Mouse (Mus musculus): ENCODE results near the gene Jak1. TPM values are rescaled to one million over a fixed set of nuclear protein-coding genes. Genes with fewer than 3 reads are reported as not detected.

The Jak1 gene
- polyA plus RNA-seq, 1 experiment from 2014 or later = 106 TPM

DNA sequence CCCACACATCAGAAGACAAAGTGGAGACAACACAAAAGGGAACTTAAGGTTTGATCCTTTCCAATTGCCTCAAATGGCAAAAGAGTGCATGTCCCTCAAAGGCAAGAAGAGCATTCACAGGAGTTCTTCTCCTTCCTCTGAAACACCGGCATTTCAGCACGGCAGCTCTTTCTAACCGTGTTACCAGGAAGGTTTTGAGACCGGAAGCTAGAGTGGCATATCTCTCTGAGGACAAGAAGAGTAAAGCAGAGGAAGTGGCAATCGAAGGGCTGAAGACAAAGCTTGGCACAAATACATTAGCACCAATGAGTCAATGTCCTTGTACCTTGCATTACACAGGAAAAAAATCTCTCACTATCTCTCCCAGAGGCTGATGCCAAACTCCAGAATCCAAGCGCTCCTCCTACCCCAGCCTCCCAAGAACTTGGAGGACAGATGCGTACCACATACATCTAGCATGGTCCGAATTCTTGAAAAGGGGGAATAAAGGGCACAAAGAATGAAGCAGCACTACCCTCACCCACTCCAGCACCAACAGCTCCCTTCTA lies 4.3 kb downstream of the Jak1 start:
- H3K27ac ChIP-seq = no peak overlapping the region

DNA sequence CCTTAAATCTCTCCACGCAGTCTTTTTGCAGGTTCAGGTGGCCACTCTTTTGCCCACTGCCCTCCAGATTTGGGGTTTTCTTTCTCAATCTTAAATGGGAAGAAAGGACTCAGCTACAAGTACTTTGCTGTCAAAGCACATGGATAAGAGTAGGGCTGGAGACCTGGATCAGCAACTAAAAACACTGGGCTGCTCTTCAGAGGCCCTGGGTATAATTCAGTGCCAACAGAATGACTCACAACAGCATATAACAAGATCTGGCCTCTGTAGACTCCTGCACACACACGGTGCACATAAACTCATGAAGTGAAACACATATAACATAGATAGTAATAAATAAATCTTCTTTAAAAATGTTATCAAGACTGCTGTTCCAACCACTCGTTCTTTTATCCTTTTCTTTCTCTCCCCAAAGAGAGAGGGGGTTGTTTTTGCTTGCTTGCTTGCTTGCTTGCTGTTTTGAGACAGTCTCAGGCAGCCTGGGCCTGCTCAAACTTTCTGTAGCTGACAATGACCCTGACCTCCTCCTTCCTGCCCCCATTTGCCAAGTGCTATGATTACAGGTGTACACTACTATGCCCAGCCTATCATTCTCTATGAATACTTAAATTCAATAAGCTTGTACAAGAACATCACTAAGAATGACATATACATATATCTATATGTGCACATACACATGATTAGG lies 8.4 kb downstream of the Jak1 start:
- H3K27ac ChIP-seq = no peak overlapping the region
- H3K79me2 ChIP-seq (ENCODE audit: inconsistent target) = peaks cover 100% of the 10 kb centered on the region
- no peaks in the 10 kb centered on the region for H3K36me3 ChIP-seq (ENCODE audit: inconsistent target)
- H3K4me3 ChIP-seq (ENCODE audit: inconsistent target) = no peak overlapping the region
- WGBS (ENCODE audit: missing documents) = 92% methylated on average over 3 of the region's 3 CpGs

More for the DNA sequence above, 4.3 kb downstream of the Jak1 start:
- Histone ChIP-seq H3K4me3 (ENCODE audit: inconsistent target) (no peak overlapping the region), H3K79me2 (ENCODE audit: inconsistent target) (peaks cover 88% of the 10 kb centered on the region), H3K36me3 (ENCODE audit: inconsistent target) (no peaks in the 10 kb centered on the region)
- 37% methylated on average over 8 of the region's 8 CpGs for WGBS (ENCODE audit: missing documents)

DNA sequence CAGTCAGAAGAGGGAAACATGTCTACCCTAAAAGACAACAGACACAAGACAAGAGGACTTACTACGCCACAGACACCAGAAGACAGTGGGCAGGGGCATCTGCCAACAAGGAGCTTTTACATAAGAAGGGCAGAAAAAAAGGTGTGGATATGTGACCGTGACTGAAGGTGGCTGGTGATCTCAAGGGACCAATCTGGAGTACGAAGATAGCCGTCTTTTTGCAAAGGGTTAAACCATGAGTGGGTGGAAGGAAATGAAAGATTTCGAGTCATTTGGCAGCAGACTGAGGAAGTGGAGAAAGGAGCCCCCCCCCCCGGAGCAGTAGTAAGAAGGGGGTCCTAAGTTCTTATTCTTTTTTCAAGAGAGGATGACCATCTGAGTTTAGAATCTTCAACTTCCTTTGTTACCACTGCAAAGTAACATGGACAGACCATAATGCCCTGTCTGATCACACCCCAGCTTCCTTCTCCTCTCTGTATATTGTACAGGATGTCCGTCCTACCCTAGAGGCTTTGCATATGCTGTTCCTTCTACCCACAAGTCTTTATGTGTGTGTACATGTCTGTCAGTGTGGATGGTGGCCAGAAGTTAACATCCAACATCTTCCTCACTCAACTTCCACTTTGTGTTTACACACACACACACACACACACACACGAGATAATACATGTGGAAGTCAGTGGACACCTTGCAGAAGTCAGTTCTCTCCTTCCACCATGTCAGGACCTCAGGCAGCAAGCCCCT lies 10.3 kb downstream of the Jak1 start:
- 25% methylated on average over 8 of the region's 8 CpGs for whole genome bisulfite sequencing (ENCODE audit: missing documents)
- peak overlapping the region; percentile 56 for H3K27ac ChIP-seq
- peaks cover 100% of the 10 kb centered on the region for H3K79me2 ChIP-seq (ENCODE audit: inconsistent target)
- H3K36me3 ChIP-seq (ENCODE audit: inconsistent target) = no peaks in the 10 kb centered on the region
- H3K4me3 ChIP-seq (ENCODE audit: inconsistent target) = no peak overlapping the region

DNA sequence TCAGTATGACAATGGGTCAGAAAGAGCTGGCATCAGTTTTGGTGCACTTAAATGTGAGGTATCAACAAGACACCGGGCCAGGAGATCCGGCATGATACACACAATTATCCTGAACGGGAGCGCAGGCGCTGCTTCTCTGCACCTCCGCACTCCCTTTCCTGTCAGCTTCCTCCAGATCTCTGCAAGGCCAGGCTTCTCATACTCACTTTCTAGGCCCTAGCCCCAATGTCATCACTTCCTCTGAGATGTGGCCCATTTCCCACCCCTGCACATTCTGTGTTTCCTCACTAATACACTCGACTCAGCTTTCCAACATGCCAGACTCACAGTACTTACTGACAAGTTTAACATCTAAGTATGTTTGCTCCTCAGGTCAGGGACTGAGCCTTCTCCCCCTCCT lies 11.1 kb downstream of the Jak1 start:
- no peaks in the 10 kb centered on the region for H3K36me3 ChIP-seq (ENCODE audit: inconsistent target)
- WGBS (ENCODE audit: missing documents) = 19% methylated on average over 7 of the region's 7 CpGs
- H3K4me3 ChIP-seq (ENCODE audit: inconsistent target) = no peak overlapping the region
- H3K27ac ChIP-seq = peak overlapping the region; percentile 56
- H3K79me2 ChIP-seq (ENCODE audit: inconsistent target) = peaks cover 100% of the 10 kb centered on the region

DNA sequence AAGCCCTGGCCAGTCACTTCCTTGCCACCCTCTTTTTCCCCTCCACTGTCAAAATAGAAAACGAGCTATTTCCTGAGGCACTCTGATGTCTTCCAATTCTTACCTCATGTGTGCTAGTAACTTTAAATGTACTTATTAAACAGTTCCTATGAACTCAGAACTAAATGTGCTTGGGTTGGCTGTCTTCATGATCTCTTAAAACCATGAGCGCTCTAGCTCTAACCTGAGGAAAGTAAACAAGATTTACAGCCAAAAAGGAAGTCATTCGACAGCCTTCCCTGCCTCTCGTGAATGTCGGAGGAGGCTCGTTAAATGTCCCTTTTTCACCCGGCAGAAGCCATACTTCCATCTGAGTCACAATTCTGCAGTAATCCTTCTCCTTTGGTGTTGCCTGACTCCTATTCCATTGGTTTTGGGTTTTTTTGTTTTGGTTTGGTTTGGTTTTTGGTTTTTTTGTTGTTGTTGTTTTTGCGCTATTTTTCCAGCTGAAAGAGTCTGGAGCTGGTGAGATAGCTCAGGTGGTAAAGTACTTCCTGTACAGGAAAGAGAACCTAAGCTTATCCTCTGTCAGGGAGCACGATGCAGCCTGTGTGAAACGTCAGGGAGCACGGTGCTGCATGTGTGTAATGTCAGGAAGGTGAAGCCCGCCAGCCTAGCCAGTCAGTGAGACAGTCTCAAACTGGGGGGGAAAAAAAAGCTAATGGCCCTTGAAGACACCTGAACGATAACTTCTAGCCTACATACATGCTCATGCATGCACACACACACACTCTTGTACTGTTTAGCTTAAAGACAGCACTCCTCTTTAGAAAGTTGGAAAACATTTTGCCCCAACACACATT lies 12.1 kb downstream of the Jak1 start:
- Histone ChIP-seq H3K27ac (peak overlapping the region; percentile 56), H3K36me3 (ENCODE audit: inconsistent target) (no peaks in the 10 kb centered on the region), H3K79me2 (ENCODE audit: inconsistent target) (peaks cover 100% of the 10 kb centered on the region), H3K4me3 (ENCODE audit: inconsistent target) (no peak overlapping the region)
- 23% methylated on average over 12 of the region's 13 CpGs for WGBS (ENCODE audit: missing documents)

DNA sequence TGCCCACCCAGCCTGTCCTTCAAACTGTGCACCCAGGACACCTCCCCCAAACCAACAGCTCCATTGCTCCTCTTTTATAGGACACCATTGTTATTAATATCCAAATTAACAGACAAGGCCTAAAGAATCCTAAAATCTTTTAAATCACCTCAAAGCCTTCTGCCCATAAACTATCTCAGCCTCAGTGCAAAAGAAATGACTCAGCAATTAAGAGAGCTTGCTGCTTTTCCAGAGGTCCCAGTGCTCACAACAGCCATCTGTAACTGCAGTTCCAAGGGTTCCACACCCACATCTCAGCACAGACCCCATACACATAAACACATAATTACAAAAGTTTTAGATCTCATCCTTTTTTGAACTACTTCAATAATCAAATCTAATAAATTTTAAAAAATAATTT lies 13.1 kb downstream of the Jak1 start:
- Histone ChIP-seq H3K27ac (no peak overlapping the region), H3K36me3 (ENCODE audit: inconsistent target) (no peaks in the 10 kb centered on the region), H3K4me3 (ENCODE audit: inconsistent target) (no peak overlapping the region), H3K79me2 (ENCODE audit: inconsistent target) (peaks cover 100% of the 10 kb centered on the region)

DNA sequence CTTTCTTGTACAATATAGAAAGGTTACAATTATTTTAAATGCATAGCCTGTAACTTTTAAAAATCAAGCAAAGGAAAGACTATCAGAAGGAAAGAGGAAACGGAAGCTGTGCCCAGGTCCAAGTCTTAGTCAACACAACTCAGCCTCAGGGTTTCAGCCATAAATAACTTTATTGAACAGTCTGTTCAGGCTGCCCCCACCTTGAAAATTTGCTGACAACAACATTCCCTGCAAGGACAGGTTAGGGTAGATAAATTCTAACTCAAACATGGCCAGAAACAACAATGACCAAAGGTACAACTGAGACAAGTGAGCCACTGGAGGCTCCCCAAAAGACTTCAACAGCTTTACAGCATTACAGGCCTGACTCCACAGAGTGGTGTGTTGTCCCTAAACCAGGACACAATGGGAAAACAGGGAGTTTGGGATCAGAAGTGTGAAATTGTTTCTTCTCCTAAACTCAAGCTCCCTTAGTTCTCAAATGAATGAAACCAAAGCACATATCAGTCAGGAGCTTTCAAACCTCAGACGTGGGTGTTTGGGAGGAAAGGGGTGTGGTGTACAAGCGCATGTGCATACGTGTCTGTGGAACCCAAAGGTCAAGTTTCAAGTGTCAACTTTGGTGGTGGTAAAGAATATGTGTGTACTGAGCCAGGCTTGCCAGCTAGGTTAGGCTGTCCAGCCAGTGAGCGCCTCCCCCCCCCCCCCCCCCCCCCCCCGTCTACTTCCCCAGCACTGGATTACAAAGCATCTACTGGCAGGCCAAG lies 14.9 kb downstream of the Jak1 start:
- 16% methylated on average over 4 of the region's 6 CpGs for WGBS (ENCODE audit: missing documents)
- no peak overlapping the region for H3K4me3 ChIP-seq (ENCODE audit: inconsistent target)
- H3K36me3 ChIP-seq (ENCODE audit: inconsistent target) = no peaks in the 10 kb centered on the region
- H3K27ac ChIP-seq = no peak overlapping the region
- peaks cover 100% of the 10 kb centered on the region for H3K79me2 ChIP-seq (ENCODE audit: inconsistent target)

DNA sequence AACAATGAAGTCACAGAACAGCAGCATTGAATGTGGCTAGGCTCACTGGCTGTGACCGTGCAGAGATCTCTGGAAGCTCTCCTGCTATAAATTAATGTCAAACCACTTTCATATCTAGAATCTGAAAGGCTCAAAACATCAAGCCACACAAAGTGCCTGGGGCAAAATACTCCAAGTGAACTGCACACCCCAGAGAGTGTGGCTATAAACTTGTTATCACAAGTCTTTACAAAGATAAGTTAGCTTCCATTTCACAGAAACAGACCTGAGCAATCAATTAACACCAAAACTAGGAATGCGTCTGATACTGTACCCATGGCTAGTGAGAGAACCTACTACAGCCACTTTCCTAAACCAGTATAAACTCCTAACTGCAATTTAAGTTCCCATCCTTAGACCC lies 17.7 kb downstream of the Jak1 start:
- WGBS (ENCODE audit: missing documents) = 81% methylated on average over 2 of the region's 2 CpGs
- Histone ChIP-seq H3K4me3 (ENCODE audit: inconsistent target) (no peak overlapping the region), H3K36me3 (ENCODE audit: inconsistent target) (no peaks in the 10 kb centered on the region), H3K79me2 (ENCODE audit: inconsistent target) (peaks cover 95% of the 10 kb centered on the region), H3K27ac (no peak overlapping the region)

DNA sequence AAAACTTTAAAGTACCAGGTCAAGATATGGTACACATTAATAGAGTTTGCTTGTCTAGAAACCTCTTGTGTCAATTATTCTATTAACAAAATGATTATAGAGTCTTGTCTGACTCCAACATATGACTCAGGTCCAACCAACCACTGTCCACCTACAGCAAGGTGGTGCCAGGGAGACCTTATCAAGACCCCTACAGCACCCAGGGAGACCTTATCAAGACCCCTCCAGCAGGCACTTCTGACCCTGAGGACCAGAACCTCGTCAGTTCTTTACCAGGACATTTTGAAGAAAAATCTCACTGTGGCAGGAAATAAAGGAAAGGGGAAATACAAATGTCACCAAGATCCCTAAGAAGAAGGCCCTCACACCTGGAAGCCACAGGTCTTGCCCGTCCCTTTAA lies 18.5 kb downstream of the Jak1 start:
- Histone ChIP-seq H3K4me3 (ENCODE audit: inconsistent target) (no peak overlapping the region), H3K36me3 (ENCODE audit: inconsistent target) (no peaks in the 10 kb centered on the region), H3K79me2 (ENCODE audit: inconsistent target) (peaks cover 95% of the 10 kb centered on the region), H3K27ac (no peak overlapping the region)
- WGBS (ENCODE audit: missing documents) = 83% methylated on average over 2 of the region's 2 CpGs

DNA sequence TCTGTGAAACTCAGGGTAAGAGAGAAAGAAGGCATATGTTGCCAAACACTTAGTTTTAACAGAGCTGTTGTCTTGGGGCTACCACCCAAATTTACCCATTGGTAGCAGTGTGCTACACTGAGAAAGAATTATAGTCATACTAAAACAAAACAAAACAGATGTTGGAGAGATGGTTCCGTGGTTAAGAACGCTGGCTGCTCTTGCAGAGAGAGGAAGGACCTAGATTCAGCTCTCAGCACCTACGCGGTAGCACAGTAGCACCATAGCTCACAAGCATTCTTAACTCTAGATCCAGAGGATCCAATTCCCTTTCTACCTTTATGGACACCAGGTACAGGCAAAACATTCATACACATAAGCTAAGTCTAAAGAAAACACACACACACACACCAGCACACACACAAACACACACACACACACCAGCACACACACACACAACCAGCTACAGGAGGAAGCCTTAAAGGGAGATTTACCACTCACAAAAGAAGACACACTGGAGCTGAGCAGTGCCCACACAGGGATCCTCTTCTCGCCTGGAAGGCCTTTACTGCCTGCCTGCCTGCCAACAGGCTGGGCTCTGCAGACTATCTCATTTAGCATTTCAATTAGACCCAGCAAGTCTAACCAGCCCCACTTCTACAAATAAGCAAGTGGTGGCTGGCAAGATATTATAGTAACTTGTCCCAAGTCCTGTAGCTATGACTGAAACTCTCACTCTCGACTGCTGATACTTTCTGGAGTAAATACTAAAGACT lies 20.6 kb downstream of the Jak1 start:
- Histone ChIP-seq H3K27ac (no peak overlapping the region), H3K4me3 (ENCODE audit: inconsistent target) (no peak overlapping the region), H3K79me2 (ENCODE audit: inconsistent target) (peaks cover 95% of the 10 kb centered on the region), H3K36me3 (ENCODE audit: inconsistent target) (no peaks in the 10 kb centered on the region)
- WGBS (ENCODE audit: missing documents) = 26% methylated on average over 4 of the region's 6 CpGs

DNA sequence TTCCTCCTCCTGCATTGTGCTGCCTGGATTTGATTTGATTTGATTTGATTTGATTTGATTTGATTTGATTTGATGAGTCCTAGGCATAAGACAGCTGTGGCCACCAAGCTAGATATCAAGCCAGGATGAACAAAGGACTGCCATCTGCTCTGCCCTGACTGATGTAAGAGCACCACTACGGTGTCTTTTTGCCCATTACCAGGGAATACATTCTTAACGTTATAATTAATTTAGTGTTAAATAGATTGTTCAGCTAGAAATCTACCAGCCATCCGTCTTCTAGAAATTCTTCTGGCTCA lies 24.3 kb downstream of the Jak1 start:
- Histone ChIP-seq H3K79me2 (ENCODE audit: inconsistent target) (peaks cover 95% of the 10 kb centered on the region), H3K36me3 (ENCODE audit: inconsistent target) (no peaks in the 10 kb centered on the region), H3K4me3 (ENCODE audit: inconsistent target) (no peak overlapping the region), H3K27ac (no peak overlapping the region)
- WGBS (ENCODE audit: missing documents) = 98% methylated on average over 3 of the region's 3 CpGs

DNA sequence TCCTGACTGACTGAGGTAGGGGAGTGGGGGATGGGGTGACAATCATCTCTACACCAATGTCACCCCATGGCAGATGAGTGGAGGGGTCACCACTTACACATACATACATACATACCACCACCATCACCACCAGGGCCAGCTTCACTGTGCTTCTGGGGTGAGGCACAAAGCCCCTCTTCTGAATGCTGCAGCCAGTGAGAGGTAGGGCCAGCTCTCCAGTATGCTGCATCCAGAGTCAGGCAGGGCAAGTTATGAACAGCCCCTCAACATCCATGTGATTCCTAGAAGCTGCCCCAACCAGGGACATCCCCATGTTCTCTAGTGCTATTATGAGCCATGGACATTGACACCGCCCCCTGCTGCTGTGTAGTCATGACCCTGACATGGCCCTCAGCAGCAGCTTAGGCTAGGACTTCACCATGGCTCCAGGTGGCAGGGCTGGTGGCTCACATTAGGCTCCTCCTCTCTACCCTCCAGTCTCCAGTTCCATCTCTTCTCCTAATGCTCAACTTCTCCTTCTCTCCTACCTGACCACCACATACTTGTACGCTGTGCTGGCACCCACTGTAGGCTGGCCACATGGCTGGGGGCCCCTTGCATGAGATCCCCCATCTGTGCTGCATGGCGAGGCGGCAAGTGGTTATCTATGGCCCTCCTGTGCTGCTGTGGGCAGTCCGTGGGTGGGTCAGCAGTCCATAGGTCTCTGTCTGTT lies 24.8 kb downstream of the Jak1 start:
- Histone ChIP-seq H3K79me2 (ENCODE audit: inconsistent target) (peaks cover 95% of the 10 kb centered on the region), H3K36me3 (ENCODE audit: inconsistent target) (no peaks in the 10 kb centered on the region), H3K4me3 (ENCODE audit: inconsistent target) (no peak overlapping the region), H3K27ac (no peak overlapping the region)
- WGBS (ENCODE audit: missing documents) = 96% methylated on average over 5 of the region's 5 CpGs

Measured in macrophage (primary cell).